Mouse (Mus musculus) right cerebral cortex, postnatal 25 days (tissue): ENCODE measurements around the gene Popdc2.

Experiments
- DNase-seq: peaks from one replicate; pipeline ENCODE4 v3.0.0; 2022

Gene Popdc2

GRCm38 (mm10) chr16:38378591-38378990 is 16.6 kb downstream of the Popdc2 start:
- no peak for DNase-seq

- DNase-seq = no peak
Measured at GRCm38 (mm10) chr16:38379088-38379487, 17.1 kb downstream of the Popdc2 start.

- DNase-seq = no peak
Measured at GRCm38 (mm10) chr16:38379493-38379892, 17.5 kb downstream of the Popdc2 start.

GRCm38 (mm10) chr16:38379926-38380325 is 17.9 kb downstream of the Popdc2 start:
- DNase-seq = no peak

- no peak for DNase-seq
Measured at GRCm38 (mm10) chr16:38383683-38384082, 21.7 kb downstream of the Popdc2 start.

- no peak for DNase-seq
Measured at GRCm38 (mm10) chr16:38385184-38385634, 23.2 kb downstream of the Popdc2 start.

- DNase-seq = no peak
Measured at GRCm38 (mm10) chr16:38385700-38386099, 23.7 kb downstream of the Popdc2 start.

- no peak for DNase-seq
Measured at GRCm38 (mm10) chr16:38387389-38387788, 25.4 kb downstream of the Popdc2 start.

- no peak for DNase-seq
Measured at GRCm38 (mm10) chr16:38388757-38389156, 26.7 kb downstream of the Popdc2 start.

GRCm38 (mm10) chr16:38389284-38389893 is 27.4 kb downstream of the Popdc2 start:
- no peak for DNase-seq

GRCm38 (mm10) chr16:38390322-38390721 is 28.3 kb downstream of the Popdc2 start:
- DNase-seq = no peak

GRCm38 (mm10) chr16:38392126-38392894 is 30.3 kb downstream of the Popdc2 start:
- DNase-seq = no peak

GRCm38 (mm10) chr16:38394191-38394618 is 32.2 kb downstream of the Popdc2 start:
- DNase-seq = no peak

- no peak for DNase-seq
Measured at GRCm38 (mm10) chr16:38395060-38395730, 33.2 kb downstream of the Popdc2 start.

- DNase-seq = no peak
Measured at GRCm38 (mm10) chr16:38396155-38396554, 34.1 kb downstream of the Popdc2 start.

- no peak for DNase-seq
Measured at GRCm38 (mm10) chr16:38398266-38398665, 36.3 kb downstream of the Popdc2 start.

- DNase-seq = no peak
Measured at GRCm38 (mm10) chr16:38399076-38399475, 37.1 kb downstream of the Popdc2 start.

GRCm38 (mm10) chr16:38399531-38400231 is 37.7 kb downstream of the Popdc2 start:
- peak; percentile 27 for DNase-seq

GRCm38 (mm10) chr16:38400311-38400960 is 38.4 kb downstream of the Popdc2 start:
- DNase-seq = no peak

GRCm38 (mm10) chr16:38401468-38401867 is 39.5 kb downstream of the Popdc2 start:
- DNase-seq = no peak

GRCm38 (mm10) chr16:38403639-38404038 is 41.6 kb downstream of the Popdc2 start:
- DNase-seq = no peak

GRCm38 (mm10) chr16:38406293-38406692 is 44.3 kb downstream of the Popdc2 start:
- no peak for DNase-seq

- DNase-seq = no peak
Measured at GRCm38 (mm10) chr16:38406708-38407107, 44.7 kb downstream of the Popdc2 start.
